Mouse (Mus musculus) embryonic facial prominence, embryonic 10.5 days (tissue): Measurements from ENCODE around the gene Spta1. TPM values are rescaled to one million over a fixed set of nuclear protein-coding genes. Genes with fewer than 3 reads are reported as not detected.

Experiments used
- polyA plus RNA-seq: library from polyadenylated mRNA; unstranded; fragments of >200 nt; fragmentation: Nextera tagmentation; extraction: Ambion mirVana; gene quantifications from 2 replicates; pipeline ENCODE4 v1.2.1, GENCODE M21; 2016

Spta1 gene
- polyA plus RNA-seq, 1 experiment from 2014 or later = 1.6 TPM

Other genes starting within 250 kb of the Spta1 start
- gene Mndal, start 230.3 kb upstream of the Spta1 start, polyA plus RNA-seq = 0.10 TPM in 1 of 2 replicates, not detected in the other
- 0.26 TPM in 1 of 2 replicates, not detected in the other for gene Ifi203, start 230.1 kb upstream of the Spta1 start, polyA plus RNA-seq
- gene Ifi202b, start 190.0 kb upstream of the Spta1 start, polyA plus RNA-seq = not detected in 2 replicates
- gene Ifi205, start 141.0 kb upstream of the Spta1 start, polyA plus RNA-seq = not detected in 2 replicates
- not detected in 2 replicates for gene Olfr433, start 132.1 kb upstream of the Spta1 start, polyA plus RNA-seq
- gene Olfr432, start 123.6 kb upstream of the Spta1 start, polyA plus RNA-seq = not detected in 2 replicates
- not detected in 2 replicates for gene Olfr430, start 106.2 kb upstream of the Spta1 start, polyA plus RNA-seq
- not detected in 2 replicates for gene Olfr429, start 88.4 kb upstream of the Spta1 start, polyA plus RNA-seq
- not detected in 2 replicates for gene Olfr427, start 75.9 kb upstream of the Spta1 start, polyA plus RNA-seq
- gene Olfr231, start 51.6 kb upstream of the Spta1 start, polyA plus RNA-seq = 0.31 TPM in 1 of 2 replicates, not detected in the other
- gene Olfr424, start 41.3 kb upstream of the Spta1 start, polyA plus RNA-seq = not detected in 2 replicates
- 0.09 TPM in 1 of 2 replicates, not detected in the other for gene Olfr420, start 17.1 kb upstream of the Spta1 start, polyA plus RNA-seq
- gene Olfr419, start 79.3 kb downstream of the Spta1 start, polyA plus RNA-seq = 0.05 TPM in 1 of 2 replicates, not detected in the other
- gene Mptx1, start 157.7 kb downstream of the Spta1 start, polyA plus RNA-seq = not detected in 2 replicates
- gene Olfr417, start 192.3 kb downstream of the Spta1 start, polyA plus RNA-seq = not detected in 2 replicates
- not detected in 2 replicates for gene Olfr248, start 218.3 kb downstream of the Spta1 start, polyA plus RNA-seq